Mouse (Mus musculus): Measurements from ENCODE around the gene Serpinb5. TPM values are rescaled to one million over a fixed set of nuclear protein-coding genes. Genes with fewer than 3 reads are reported as not detected.

Serpinb5 gene
- polyA plus RNA-seq (2012; rRNA removed; ENCODE audit: low replicate concordance): 0.21 TPM in 1 of 2 replicates, not detected in the other

GRCm38 (mm10) chr1:106860847-106861246 lies at the start of gene Serpinb5:
Gene Serpinb5, plus strand, starts transcription at chr1:106861173.

Other genes with a start within 250 kb of the Serpinb5 start
- gene Bcl2, start 146.9 kb upstream of the Serpinb5 start, polyA plus RNA-seq (2012; rRNA removed; ENCODE audit: low replicate concordance): 2.3 and 6.4 TPM in 2 replicates
- 19.6 and 45.8 TPM in 2 replicates for gene Kdsr, start 101.4 kb upstream of the Serpinb5 start, polyA plus RNA-seq (2012; rRNA removed; ENCODE audit: low replicate concordance)
- gene Vps4b, start 64.4 kb upstream of the Serpinb5 start, polyA plus RNA-seq (2012; rRNA removed; ENCODE audit: low replicate concordance): 10.7 and 19.8 TPM in 2 replicates
- not detected in 2 replicates for gene Serpinb12, start 73.3 kb downstream of the Serpinb5 start, polyA plus RNA-seq (2012; rRNA removed; ENCODE audit: low replicate concordance)
- gene Serpinb13, start 119.8 kb downstream of the Serpinb5 start, polyA plus RNA-seq (2012; rRNA removed; ENCODE audit: low replicate concordance): not detected in 2 replicates
- gene Serpinb3a, start 191.1 kb downstream of the Serpinb5 start, polyA plus RNA-seq (2012; rRNA removed; ENCODE audit: low replicate concordance): not detected in 2 replicates
- not detected in 2 replicates for gene Serpinb3d, start 222.3 kb downstream of the Serpinb5 start, polyA plus RNA-seq (2012; rRNA removed; ENCODE audit: low replicate concordance)